Mouse (Mus musculus) left cerebral cortex, postnatal 14 days (tissue): ENCODE results near the gene Ldlrap1. TPM values are rescaled to one million over a fixed set of nuclear protein-coding genes. Genes with fewer than 3 reads are reported as not detected.

Experiments used
- DNase-seq, 2 experiments: peaks; one replicate each; pipeline ENCODE4 v3.0.0; 2021 to 2022; ENCODE audit warnings: low spot score in 2 of 2, mixed read lengths in 1 of 2
- intact Hi-C: fragments of 180-260 bp; cut with DNase I; formaldehyde crosslinking; loops from one replicate; pipeline ENCODE4 v1.15.1; 2025
- total RNA-seq, 2 experiments: library from RNA; stranded (reverse); gene quantifications; 2 replicates each; pipeline ENCODE4 v1.2.3; 2021

Gene Ldlrap1
- total RNA-seq, 2 experiments from 2014 or later, result 3.5 to 4.7 TPM

DNA sequence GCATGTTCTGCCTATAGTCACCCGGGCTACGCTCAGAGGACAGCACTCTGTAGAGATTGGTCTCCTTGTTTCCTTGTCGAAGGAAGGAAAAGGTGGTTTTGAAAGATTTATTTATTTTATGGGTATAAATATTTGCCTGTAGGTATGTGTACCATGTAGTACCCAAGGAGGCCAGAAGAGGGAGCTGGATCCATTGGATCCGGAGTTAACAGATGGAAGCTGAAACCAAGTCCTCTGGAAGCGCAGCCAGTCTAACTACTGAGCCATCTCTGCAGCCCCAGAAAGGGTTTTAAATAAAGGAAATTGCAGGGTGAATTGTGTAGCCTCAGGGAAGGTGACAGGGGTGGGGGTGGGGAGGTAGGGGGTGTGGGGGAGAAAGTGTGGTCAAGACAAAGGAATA, 16.9 kb upstream of the Ldlrap1 start:
- intact Hi-C loops, result no loop called here

DNA sequence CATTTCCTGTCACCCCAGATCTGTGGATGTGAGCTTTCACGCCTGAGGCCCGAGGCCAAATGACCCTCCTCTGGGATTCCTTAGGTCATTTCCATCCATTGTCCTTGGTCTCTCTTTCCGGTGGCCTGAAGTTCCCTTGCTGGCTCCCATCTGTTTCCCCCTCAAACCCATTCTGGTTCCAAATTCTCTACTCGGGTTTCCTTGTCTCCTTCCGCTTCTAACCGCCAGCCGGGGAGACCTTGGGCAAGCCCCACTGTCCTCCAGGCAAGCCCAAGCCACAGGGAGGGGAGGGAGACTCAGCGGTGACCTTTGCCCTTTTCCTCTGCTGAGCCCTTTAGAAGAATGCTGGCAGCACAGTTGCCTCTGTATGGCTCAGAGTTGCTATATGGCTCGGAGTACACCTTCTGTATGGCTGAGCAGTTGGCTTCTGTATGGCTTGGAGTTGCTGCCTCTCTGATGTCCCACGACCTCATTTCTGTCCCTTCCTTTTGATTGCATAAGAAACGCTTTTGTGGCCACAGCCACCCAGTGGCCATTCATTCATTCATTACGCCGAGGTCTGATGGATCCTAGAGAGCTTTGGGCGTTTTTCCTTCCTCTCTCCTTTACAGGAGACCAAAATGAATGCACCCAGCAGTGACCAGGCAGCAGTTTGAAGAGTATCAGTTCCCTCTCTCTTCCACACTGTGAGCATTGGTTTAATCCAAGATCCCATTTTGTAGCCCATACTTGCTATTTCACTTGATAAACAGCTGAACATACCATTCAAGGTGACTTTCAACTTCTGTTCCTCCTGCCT, 11.5 kb upstream of the Ldlrap1 start:
- intact Hi-C loops, result no loop called here
- no peak for DNase-seq

More for the DNA sequence above, 16.9 kb upstream of the Ldlrap1 start:
- DNase-seq, result peak in 1 of 2 experiments; percentile 39

DNA sequence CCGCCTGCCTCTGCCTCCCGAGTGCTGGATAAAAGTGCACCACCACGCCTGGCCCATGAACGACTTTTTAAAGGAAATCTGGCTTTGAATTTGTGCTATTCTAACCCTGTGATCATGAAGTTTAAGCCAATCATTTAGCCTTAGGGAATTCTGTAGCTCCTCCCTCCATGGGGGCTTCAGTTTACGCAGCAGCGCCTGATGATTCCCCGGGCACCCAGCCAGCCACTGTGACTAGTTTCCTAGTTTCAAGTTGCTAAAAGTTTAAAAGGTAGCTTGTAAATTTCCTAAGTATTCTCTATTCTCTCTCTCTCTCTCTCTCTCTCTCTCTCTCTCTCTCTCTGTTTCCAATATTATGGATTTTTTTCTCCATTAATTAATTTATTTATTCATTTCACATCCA, 8.4 kb upstream of the Ldlrap1 start:
- intact Hi-C loops, result no loop called here
- no peak for DNase-seq

DNA sequence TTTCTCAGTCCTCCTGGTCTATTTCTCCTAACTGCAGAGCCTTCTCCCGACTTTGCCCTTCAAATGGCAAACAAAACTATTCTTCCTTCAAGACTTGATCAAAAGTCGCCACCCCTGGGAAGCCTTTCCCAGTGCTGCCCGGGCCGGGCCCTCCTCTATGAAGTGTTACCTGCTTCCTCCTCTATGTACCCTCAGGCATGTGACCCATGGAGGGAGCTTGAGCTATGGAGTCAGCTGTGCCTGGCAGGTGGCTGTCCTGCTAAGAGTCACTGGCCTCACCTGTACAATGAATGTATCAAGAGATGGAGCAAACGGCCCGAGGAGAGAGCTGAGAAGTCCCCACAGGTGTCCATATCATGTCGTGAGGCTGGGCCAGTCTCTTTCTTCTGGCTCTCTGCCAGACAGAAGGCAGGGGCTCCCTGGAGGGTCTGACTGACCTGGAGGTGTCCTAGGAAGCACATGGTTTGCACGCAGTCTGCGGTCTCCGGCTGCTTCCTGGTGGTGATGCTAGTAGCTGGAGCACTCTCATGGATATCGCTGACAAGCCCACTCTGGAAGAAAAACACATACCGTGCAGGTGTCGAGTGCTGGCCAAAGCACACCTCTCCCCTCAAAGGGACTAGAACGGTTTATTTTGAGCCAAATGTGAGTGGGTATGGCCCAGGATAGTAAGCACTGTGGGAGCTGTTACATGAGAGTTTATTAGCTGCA, 7.6 kb upstream of the Ldlrap1 start:
- no peak for DNase-seq
- intact Hi-C loops, result no loop called here

DNA sequence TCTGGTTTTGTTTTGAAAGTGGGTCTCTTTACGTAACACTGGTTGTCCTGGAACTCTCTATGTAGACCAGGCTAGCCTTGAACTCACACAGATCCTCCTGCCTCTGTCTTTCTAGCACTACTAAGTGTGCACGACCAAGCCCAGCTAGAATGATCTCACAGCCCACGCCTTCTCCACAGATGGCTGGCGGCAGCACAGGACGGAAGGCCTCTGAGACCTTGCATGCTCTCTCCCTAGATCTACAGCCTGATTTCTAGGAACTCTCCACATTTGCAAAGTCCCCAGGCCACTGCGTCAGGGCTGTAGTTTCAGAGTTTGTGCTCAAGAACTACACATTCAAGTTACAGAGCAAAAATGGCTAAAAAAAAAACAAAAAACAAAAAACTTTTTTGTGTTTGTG, 6.3 kb upstream of the Ldlrap1 start:
- intact Hi-C loops, result no loop called here
- no peak for DNase-seq

DNA sequence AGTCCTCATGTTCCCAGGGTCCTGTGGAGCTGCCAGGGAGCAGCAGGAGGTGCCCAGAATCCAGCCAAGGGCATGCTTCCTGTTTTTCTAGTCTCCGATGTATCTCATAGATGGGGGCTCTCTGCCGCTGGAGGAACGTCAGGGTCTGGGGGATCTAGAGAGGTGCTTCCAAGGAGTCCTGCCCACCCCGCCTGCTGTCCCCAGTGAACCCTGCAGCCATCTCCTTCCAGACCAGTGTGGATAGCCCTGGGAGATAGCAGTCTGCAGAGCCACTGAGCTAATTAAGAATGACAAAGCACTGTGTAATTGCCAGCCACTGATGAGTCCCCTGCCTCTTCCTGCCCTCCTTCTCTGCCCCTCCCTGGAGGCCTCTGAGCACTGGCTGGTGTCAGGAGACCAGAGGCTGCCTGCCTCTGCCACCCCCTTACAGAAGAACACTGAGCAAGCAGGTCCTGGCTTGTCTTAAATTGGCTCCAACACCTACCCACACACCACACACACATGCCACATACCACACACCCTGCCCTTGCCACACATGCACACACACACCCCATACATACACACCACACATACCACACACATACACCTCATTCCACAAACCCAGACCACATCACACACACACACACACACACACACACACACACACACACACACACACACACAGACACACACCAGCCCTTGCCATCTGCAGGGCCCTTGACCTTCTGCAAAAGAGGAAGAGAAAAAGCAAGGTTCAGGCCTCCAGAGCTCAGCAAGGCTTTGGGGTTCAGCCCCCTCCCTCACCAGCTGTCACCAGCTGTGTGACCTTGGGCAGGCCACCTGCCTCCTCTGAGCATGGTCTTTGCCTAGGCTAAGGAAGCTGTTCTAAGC, 5.2 kb upstream of the Ldlrap1 start:
- DNase-seq, result no peak
- intact Hi-C loops, result no loop called here

DNA sequence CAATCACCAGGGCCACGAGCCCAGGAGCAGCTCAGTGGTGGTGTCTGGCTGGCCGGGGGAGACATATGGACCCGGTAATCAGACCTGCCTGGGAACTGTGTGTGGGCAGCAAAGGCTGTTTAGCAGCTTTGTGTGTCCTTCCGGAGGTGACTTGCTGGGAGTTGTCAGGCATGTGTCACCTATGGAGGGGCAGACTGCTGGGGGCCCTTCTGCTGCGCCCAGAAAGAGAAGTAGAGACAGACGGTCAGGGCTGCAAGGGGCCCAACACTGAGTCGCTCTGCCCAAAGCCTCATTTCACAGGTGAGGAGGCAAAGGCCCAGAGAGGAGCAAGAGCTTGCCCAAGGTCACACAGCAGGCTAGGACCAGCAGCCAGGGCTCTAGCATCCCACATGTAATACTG, 2.1 kb upstream of the Ldlrap1 start:
- no peak for DNase-seq

DNA sequence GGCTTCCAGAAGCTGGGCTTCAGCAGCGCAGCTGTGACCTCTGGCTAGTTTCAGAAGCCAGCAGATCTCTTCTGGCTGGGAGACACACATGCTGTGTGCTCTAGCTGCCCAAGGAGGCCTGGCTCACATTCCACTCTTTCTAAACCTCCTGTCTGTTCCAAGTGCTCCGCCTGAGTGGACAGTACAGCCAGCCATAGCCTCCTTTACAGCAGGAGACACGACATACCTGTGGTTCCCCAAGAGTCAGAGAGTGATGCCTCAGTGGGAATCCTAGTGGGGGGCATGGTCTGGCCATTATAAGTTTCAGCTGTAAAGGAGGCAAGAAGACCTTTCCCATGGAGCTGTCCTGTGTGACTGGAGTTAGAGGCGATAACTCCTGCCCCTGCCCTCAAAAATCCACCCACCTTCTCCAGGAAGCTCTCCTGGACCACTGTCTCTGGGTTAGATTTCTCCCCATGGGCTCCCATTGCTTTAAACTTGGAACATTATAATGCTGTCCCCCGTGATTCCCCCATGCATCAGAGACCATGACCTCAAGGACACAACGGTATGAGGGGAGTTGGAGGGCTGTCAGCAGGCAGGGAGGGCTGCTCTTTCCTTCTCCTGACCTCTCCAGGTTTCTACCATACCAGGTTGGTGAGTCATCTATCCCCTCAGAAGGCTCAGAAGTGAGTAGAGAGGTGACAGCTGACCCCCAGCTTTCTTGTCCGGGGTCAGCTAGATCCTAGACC, 1.4 kb upstream of the Ldlrap1 start:
- intact Hi-C loops, result no loop called here

More for the DNA sequence above, 2.1 kb upstream of the Ldlrap1 start:
- intact Hi-C loops, result no loop called here

DNA sequence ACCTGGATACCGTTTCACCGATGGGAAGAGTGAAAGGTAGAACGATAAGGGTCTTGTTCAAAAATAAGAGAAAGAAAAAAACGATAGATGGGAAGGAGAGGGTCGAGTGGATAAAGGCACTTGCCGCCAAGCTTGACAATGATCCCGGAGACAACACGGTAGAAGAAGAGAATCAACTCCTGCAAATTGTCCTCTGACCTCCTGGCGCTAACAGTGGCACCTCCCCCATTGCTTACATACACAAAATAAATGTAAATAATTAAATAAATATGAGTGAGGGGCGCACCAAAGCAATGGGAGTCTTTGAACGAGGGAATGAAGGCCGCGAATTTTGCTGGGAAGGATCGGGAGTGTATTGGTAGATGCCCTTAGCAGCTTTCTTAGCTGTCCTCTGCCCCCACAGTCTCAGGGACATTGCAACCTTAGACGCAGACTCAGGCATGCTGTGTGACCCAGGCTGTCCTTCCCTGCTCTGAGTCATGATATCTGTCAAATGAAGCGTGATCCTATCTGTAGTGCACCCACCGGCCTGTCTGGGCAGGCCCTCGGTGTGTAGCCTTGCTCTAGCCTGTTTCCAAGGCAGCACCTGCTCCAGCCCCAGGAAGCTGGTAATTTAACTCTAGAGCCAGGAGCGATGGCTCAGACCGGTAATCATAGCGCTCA, 533 bp upstream of the Ldlrap1 start:
- intact Hi-C loops, result no loop called here

More for the DNA sequence above, 1.4 kb upstream of the Ldlrap1 start:
- DNase-seq, result no peak

DNA sequence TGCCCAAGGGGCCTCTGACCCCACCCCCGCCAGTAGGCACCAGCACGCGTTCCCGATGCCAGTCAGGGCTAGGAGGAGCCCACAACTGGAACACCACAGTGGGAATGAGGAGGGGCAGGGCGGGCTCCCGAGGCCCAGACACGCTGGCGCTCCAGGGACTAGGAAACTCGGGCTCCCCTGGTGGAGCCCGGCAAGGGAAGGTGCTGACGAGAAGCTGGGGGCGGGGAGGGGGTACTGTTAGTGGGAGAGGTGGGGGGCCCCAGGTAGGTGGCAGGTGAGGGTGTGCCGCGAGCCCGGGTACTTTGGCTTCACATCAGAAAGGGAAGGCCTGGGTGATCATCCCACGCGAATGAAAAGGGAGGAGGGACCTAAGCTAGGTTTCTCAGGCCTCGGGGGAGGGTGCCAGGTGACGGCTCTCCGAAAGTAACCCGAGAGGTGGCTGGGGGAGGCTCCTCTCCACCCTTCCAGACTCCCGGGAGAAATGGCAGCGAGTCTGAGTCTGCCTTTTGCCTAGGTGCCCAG, 859 bp downstream of the Ldlrap1 start:
- DNase-seq, result no peak

More for the DNA sequence above, 533 bp upstream of the Ldlrap1 start:
- DNase-seq, result no peak

DNA sequence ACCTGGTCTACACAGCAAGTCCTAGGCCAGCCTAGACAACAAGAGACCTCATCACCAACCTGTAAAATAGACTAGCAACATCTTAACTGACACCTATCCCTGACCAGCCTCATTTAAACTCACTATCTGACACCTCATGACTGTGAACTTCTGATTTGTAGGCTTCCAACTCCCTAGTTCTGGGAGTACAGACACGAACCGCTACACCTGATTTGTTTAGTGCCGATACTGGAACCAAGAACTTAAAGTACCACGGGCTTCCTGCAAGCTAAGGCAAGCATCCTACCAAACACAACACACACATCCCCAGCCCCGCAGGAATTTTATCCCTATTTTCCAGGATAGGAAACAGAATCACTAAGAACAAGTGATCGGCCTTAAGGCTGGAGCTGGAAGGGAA, 1.5 kb downstream of the Ldlrap1 start:
- intact Hi-C loops, result no loop called here
- no peak for DNase-seq

More for the DNA sequence above, 859 bp downstream of the Ldlrap1 start:
- intact Hi-C loops, result no loop called here

DNA sequence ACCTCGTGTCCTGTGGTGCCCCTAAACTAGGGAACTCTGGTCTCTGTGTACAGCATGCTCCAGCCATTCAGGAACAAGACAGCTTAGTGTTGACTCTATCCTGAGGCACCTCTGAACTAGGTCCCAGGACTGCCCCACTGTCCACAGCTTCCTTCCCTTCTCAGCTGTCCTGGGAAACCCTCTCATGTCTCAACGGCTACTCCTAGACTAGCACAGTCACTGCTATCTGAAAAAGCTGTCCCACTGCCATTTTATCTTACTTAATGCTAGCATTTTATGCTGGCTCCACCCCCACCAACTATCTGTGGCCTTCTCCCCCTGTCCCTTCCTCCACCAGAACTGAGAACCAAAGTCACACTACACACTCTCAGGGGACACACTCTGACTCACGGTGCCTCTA, 3.5 kb downstream of the Ldlrap1 start:
- DNase-seq, result no peak
- intact Hi-C loops, result no loop called here

DNA sequence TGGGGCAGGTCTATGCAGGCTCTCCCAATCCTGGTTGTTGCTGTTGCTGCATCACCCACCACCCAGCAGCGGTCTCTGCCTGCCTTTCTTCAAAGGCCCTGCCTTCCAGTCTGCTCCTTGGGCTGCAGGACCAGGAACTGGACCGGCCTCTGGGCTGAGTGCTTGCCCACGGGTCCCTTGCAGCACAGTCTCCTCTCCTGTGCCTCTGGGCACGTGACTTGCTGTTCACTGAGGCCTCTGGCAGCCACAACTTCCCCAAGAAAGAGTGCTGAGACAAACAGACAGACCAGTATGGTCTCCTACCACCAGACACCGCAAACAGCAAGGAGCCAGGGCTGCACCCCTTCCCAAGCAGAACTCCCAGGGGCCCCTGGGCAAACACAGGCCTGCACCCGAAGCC, 5.5 kb downstream of the Ldlrap1 start:
- intact Hi-C loops, result no loop called here
- DNase-seq, result no peak

DNA sequence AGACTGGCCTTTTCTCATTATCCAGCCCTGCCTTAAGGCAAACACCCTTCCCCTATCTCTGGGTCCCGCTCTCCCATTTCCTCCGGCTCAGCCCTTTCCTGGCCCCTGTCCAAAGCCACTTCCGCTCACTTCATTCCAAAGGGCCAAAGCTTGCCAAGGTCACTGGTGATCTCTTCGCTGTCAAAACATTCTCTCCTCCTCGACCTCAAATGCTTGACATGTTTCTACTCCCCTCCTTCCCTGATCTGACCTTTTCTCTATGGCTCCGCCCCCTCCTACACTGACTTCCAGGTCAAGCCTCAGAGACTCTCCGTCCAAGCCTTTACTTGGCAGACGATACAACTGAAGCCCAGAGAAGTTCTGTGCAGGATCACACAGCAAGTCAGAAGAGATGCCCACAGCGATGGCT, 7.0 kb downstream of the Ldlrap1 start:
- no peak for DNase-seq
- intact Hi-C loops, result no loop called here

DNA sequence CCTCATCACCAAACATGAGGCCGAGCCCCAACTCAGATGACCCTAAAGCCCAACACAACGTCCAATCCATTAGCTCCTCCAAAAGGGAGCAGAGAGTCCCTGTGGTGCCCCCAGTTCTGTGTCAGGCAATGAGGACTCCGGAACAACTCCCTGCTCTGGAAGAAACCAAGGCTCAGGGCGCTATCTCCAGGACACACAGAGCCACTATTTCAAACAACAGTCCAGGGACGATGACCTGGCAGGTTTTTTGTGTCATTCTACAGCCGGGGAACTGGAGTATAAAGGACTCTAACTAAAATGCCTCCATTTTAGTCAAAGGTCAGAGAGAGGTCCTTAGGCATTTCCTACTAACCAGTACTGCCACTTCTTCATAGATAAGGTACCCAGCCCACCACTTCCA, 7.5 kb downstream of the Ldlrap1 start:
- intact Hi-C loops, result no loop called here
- no peak for DNase-seq

DNA sequence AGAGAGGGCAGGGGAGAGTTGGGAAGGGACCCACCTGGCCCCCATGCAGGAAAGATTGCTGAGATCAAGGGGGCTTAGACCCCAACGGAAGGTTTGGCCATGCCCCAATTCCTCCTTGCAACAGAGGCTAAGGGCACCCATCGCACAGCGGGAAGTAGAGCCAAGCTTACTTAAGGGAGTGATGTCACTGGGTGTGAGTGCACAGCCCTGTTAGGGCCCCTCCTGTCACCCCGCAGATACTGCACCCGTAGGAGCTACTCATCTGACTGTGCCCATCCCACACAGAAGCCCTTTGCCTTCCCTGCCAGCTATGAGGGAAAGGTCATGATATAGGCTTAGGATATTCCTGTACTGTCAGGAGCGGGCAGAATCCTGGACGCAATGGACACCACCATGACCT, 8.3 kb downstream of the Ldlrap1 start:
- intact Hi-C loops, result no loop called here
- DNase-seq, result no peak

DNA sequence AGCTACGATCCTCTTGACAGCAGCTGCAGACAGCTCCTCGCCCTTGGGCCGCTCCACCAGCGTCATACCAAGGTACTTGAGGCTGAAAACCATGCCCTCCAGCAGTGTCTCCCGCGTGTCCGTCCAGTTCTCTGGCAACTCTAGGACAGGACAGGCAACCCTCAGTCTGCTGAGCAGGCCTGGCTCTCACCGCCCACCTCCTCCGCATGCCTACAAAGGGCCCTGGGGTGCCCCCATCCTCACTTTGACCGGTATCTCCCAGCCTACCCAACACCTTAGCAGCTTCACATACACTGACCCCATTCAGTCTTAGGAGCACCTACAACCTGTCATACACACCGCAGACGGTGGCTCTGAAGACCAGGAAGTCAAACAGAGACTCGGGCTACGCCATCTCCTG, 8.9 kb downstream of the Ldlrap1 start:
- intact Hi-C loops, result no loop called here
- DNase-seq, result no peak

DNA sequence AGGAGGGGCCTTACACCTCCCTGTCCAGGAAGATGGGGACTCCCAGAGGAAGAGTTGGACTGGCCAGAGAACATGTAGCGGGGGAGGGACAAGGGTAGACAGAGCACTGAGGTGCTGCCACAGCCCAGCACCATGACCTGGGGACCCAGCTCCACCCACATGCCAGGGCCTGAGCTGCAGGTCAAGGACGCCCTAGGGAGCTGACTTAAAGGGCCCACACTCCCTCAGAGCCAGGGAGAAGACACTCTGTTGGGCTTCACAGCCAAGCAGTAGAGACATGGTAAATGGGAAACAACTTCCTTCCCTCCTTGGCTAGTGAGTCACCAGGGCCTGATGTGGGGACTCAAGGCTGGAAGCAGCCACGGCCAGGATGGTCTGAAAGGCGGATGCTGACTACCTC, 9.5 kb downstream of the Ldlrap1 start:
- no peak for DNase-seq
- intact Hi-C loops, result no loop called here

DNA sequence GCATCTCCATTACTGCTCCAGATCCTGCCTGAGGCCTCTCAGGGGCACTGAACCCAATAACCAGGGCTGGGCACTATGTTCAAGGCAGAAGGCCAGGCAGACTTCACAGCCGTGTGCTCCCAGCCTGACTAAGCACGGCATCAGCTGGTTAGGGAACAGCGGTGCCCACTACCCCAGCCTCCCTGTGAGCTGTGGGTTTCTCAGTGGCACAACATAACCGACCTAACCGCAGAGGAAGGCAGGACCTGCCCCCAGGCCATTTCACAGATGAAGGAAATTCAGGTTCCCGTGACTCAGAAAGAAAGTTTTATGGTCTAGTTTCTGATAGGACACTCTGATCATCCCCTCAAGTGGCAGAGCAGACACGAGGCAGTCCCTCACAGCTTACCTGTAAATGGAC, 10.9 kb downstream of the Ldlrap1 start:
- no peak for DNase-seq
- intact Hi-C loops, result no loop called here
